Mouse (Mus musculus): ENCODE measurements at regions not wholly inside any gene's neighbourhood (a gene's known extent, or its start where the extent isn't known, plus 50 kb on each side); places are given as distances from the start of the nearest gene placed in this dataset.

GRCm38 (mm10) chr6:6455566-6455965 lies 122.9 kb downstream of the Sem1 start:
- Histone ChIP-seq H3K36me3 (no peaks in the 10 kb centered on the region), H3K9me3 (no peaks in the 10 kb centered on the region), H3K27ac (no peak overlapping the region), H3K4me1 (0 out of 2 replicates have a peak, but pooled peaks cover 3% of the 10 kb centered on the region), H3K4me3 (no peak overlapping the region), H3K27me3 (no peaks in the 10 kb centered on the region), H3K4me2 (no peak overlapping the region), H3K9ac (no peak overlapping the region)
- WGBS = 87% methylated on average over 5 of the region's 5 CpGs
- no peak for ATAC-seq (ENCODE audit: insufficient number of reproducible peaks, low FRiP score, low TSS enrichment, low read depth)

- Histone ChIP-seq H3K27me3 (no peaks in the 10 kb centered on the region), H3K9me3 (no peaks in the 10 kb centered on the region), H3K36me3 (no peaks in the 10 kb centered on the region), H3K27ac (no peak overlapping the region), H3K9ac (no peak overlapping the region), H3K4me3 (no peak overlapping the region), H3K4me1 (0 out of 2 replicates have a peak, but pooled peaks cover 3% of the 10 kb centered on the region), H3K4me2 (no peak overlapping the region)
- no peak for ATAC-seq (ENCODE audit: insufficient number of reproducible peaks, low FRiP score, low TSS enrichment, low read depth)
- 79% methylated on average over 2 of the region's 2 CpGs for WGBS
Observed at GRCm38 (mm10) chr6:6454396-6454795, 124.1 kb downstream of the Sem1 start.

- H3K36me3 ChIP-seq = no peaks in the 10 kb centered on the region
- no peak overlapping the region for H3K27ac ChIP-seq
- H3K4me1 ChIP-seq = no peaks in the 10 kb centered on the region
- no peaks in the 10 kb centered on the region for H3K27me3 ChIP-seq
- no peak for ATAC-seq (ENCODE audit: insufficient number of reproducible peaks, low FRiP score, low TSS enrichment, low read depth)
- no peak overlapping the region for H3K4me2 ChIP-seq
- H3K9ac ChIP-seq = no peak overlapping the region
- 61% methylated on average over 3 of the region's 3 CpGs for WGBS
- no peak overlapping the region for H3K4me3 ChIP-seq
- no peaks in the 10 kb centered on the region for H3K9me3 ChIP-seq
Observed at GRCm38 (mm10) chr6:6434855-6435254, 143.6 kb downstream of the Sem1 start.

GRCm38 (mm10) chr6:6434261-6434802 lies 144.1 kb downstream of the Sem1 start:
- no peak overlapping the region for H3K27ac ChIP-seq
- H3K4me1 ChIP-seq = no peaks in the 10 kb centered on the region
- no peak overlapping the region for H3K9ac ChIP-seq
- H3K9me3 ChIP-seq = no peaks in the 10 kb centered on the region
- WGBS = 66% methylated on average over 5 of the region's 5 CpGs
- H3K4me3 ChIP-seq = no peak overlapping the region
- H3K4me2 ChIP-seq = no peak overlapping the region
- no peaks in the 10 kb centered on the region for H3K36me3 ChIP-seq
- H3K27me3 ChIP-seq = no peaks in the 10 kb centered on the region
- no peak for ATAC-seq (ENCODE audit: insufficient number of reproducible peaks, low FRiP score, low TSS enrichment, low read depth)

- no peaks in the 10 kb centered on the region for H3K27me3 ChIP-seq
- no peak for ATAC-seq (ENCODE audit: insufficient number of reproducible peaks, low FRiP score, low TSS enrichment, low read depth)
Observed at GRCm38 (mm10) chr6:6433179-6433578, 145.3 kb downstream of the Sem1 start.

GRCm38 (mm10) chr6:6414654-6415610 lies 163.5 kb downstream of the Sem1 start:
- Histone ChIP-seq H3K4me2 (no peak overlapping the region), H3K9ac (no peak overlapping the region), H3K4me1 (no peaks in the 10 kb centered on the region), H3K36me3 (no peaks in the 10 kb centered on the region), H3K4me3 (no peak overlapping the region), H3K9me3 (no peaks in the 10 kb centered on the region), H3K27me3 (no peaks in the 10 kb centered on the region), H3K27ac (no peak overlapping the region)
- ATAC-seq (ENCODE audit: insufficient number of reproducible peaks, low FRiP score, low TSS enrichment, low read depth) = no peak
- WGBS = 57% methylated on average over 9 of the region's 9 CpGs

More at GRCm38 (mm10) chr6:6433179-6433578, 145.3 kb downstream of the Sem1 start:
- Histone ChIP-seq H3K9me3 (no peaks in the 10 kb centered on the region), H3K27ac (no peak overlapping the region), H3K36me3 (no peaks in the 10 kb centered on the region), H3K9ac (no peak overlapping the region), H3K4me3 (no peak overlapping the region), H3K4me1 (no peaks in the 10 kb centered on the region), H3K4me2 (no peak overlapping the region)
- 71% methylated on average over 6 of the region's 6 CpGs for WGBS

- no peak for ATAC-seq (ENCODE audit: insufficient number of reproducible peaks, low FRiP score, low TSS enrichment, low read depth)
- WGBS = 58% methylated on average over 3 of the region's 3 CpGs
Observed at GRCm38 (mm10) chr6:6397997-6398396, 180.5 kb downstream of the Sem1 start.

GRCm38 (mm10) chr6:6389454-6390445 lies 172.8 kb upstream of the Slc25a13 start:
- no peaks in the 10 kb centered on the region for H3K27me3 ChIP-seq
- no peaks in the 10 kb centered on the region; the same call in 1 of the 2 replicates for H3K4me1 ChIP-seq
- no peak overlapping the region for H3K27ac ChIP-seq
- WGBS = 59% methylated on average over 16 of the region's 16 CpGs
- no peaks in the 10 kb centered on the region for H3K36me3 ChIP-seq
- H3K4me2 ChIP-seq = no peak overlapping the region
- H3K9me3 ChIP-seq = no peaks in the 10 kb centered on the region
- H3K9ac ChIP-seq = no peak overlapping the region
- no peak for ATAC-seq (ENCODE audit: insufficient number of reproducible peaks, low FRiP score, low TSS enrichment, low read depth)
- no peak overlapping the region for H3K4me3 ChIP-seq

More at GRCm38 (mm10) chr6:6397997-6398396, 180.5 kb downstream of the Sem1 start:
- Histone ChIP-seq H3K36me3 (no peaks in the 10 kb centered on the region), H3K27me3 (no peaks in the 10 kb centered on the region), H3K4me2 (no peak overlapping the region), H3K27ac (no peak overlapping the region), H3K4me1 (no peaks in the 10 kb centered on the region), H3K9ac (no peak overlapping the region), H3K9me3 (no peaks in the 10 kb centered on the region), H3K4me3 (no peak overlapping the region)

GRCm38 (mm10) chr6:6388835-6389440 lies 172.0 kb upstream of the Slc25a13 start:
- no peak for ATAC-seq (ENCODE audit: insufficient number of reproducible peaks, low FRiP score, low TSS enrichment, low read depth)
- H3K4me2 ChIP-seq = no peak overlapping the region
- H3K27ac ChIP-seq = no peak overlapping the region
- no peaks in the 10 kb centered on the region for H3K36me3 ChIP-seq
- no peaks in the 10 kb centered on the region for H3K9me3 ChIP-seq
- no peak overlapping the region for H3K4me3 ChIP-seq
- H3K27me3 ChIP-seq = no peaks in the 10 kb centered on the region
- H3K4me1 ChIP-seq = no peaks in the 10 kb centered on the region; the same call in 1 of the 2 replicates
- WGBS = 36% methylated on average over 5 of the region's 5 CpGs
- no peak overlapping the region for H3K9ac ChIP-seq

GRCm38 (mm10) chr6:6387571-6387970 lies 170.6 kb upstream of the Slc25a13 start:
- 79% methylated on average over 5 of the region's 5 CpGs for WGBS
- no peak for ATAC-seq (ENCODE audit: insufficient number of reproducible peaks, low FRiP score, low TSS enrichment, low read depth)

GRCm38 (mm10) chr6:6384971-6385370 lies 168.0 kb upstream of the Slc25a13 start:
- no peak overlapping the region for H3K9ac ChIP-seq
- no peak for ATAC-seq (ENCODE audit: insufficient number of reproducible peaks, low FRiP score, low TSS enrichment, low read depth)
- WGBS = 75% methylated on average over 7 of the region's 7 CpGs

More at GRCm38 (mm10) chr6:6387571-6387970, 170.6 kb upstream of the Slc25a13 start:
- Histone ChIP-seq H3K9me3 (no peaks in the 10 kb centered on the region), H3K27ac (no peak overlapping the region), H3K9ac (no peak overlapping the region), H3K36me3 (no peaks in the 10 kb centered on the region), H3K27me3 (no peaks in the 10 kb centered on the region), H3K4me3 (no peak overlapping the region), H3K4me1 (no peaks in the 10 kb centered on the region; the same call in 1 of the 2 replicates), H3K4me2 (no peak overlapping the region)

More at GRCm38 (mm10) chr6:6384971-6385370, 168.0 kb upstream of the Slc25a13 start:
- Histone ChIP-seq H3K4me3 (no peak overlapping the region), H3K27ac (no peak overlapping the region), H3K4me1 (no peaks in the 10 kb centered on the region; the same call in 1 of the 2 replicates), H3K27me3 (no peaks in the 10 kb centered on the region), H3K36me3 (no peaks in the 10 kb centered on the region), H3K9me3 (no peaks in the 10 kb centered on the region), H3K4me2 (no peak overlapping the region)

Data from limb, embryonic 15.5 days (tissue).